In the genomic region with DNA sequence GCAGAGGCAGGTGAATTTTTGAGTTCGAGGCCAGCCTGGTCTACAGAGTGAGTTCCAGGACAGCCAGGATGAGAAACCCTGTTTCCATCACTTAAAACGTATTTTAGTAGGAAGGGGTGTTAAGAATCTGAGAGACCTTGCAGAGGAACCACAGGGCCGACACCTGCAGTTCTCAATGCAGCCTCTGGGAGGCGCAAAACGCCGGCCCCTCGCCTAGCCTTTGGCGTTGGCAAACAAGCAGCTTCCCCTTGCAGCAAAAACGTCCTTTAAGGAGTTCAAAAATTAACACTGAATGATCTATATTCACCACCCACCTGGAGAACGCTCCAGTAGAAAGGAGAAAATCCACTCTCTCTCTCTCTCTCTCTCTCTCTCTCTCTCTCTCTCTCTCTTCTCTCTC, we compare ENCODE assay signal across 10 mouse cellular contexts. TPM values are rescaled to one million over a fixed set of nuclear protein-coding genes. Genes with fewer than 3 reads are reported as not detected.
DNase-seq lines count a peak whose midpoint lies in the region; ATAC-seq and TF ChIP-seq lines count a peak whose summit lies in the region.
"Had no signal": no experiment of that assay in that cellular context is flagged by ENCODE, and none has a peak within 500 bp of the region (broad histone marks: within the 10 kb centered on the region; RNA-seq: fewer than 3 reads in every experiment).

No protein-coding gene starts in this region.

- H3K9me3 ChIP-seq in intestine, postnatal 0 days (ENCODE audit: control insufficient read depth): no peaks in the 10 kb centered on the region
- no peaks in the 10 kb centered on the region for H3K9me3 ChIP-seq in liver, embryonic 16.5 days (replicated peaks; ENCODE audit: control insufficient read depth, low read length)
- H3K9me3 ChIP-seq: embryonic facial prominence, embryonic 12.5 days; stomach, embryonic 15.5 days had no signal

- no peak overlapping the region for H3K4me3 ChIP-seq in layer of hippocampus, adult 2 months
- H3K4me3 ChIP-seq in intestine, postnatal 0 days (ENCODE audit: low read depth, low read length): no peak overlapping the region
- H3K4me3 ChIP-seq in liver, embryonic 16.5 days (ENCODE audit: low read depth, low read length): no peak overlapping the region

- DNase-seq in layer of hippocampus, adult 2 months (ENCODE audit: low spot score in 2 of 2): peak in 1 of 2 experiments; percentile 80
- no peak for DNase-seq in layer of hippocampus, adult 9-10 months (ENCODE audit: low spot score)
- DNase-seq in brain, embryonic 14.5 days (ENCODE audit: low read depth): peak; percentile 78
- peak; percentile 80 for DNase-seq in gastrocnemius, adult 18-20 months (ENCODE audit: low spot score)
- peak; percentile 78 for DNase-seq in retina, embryonic 14.5 days (ENCODE audit: low spot score)
- DNase-seq in thymus, postnatal 36 days: peak; percentile 73 to 76

- peaks cover 16% of the 10 kb centered on the region; the same call in 1 of the 2 replicates for H3K27me3 ChIP-seq in intestine, postnatal 0 days (replicated peaks; ENCODE audit: control insufficient read depth, insufficient read depth, low read length)
- no peaks in the 10 kb centered on the region for H3K27me3 ChIP-seq in liver, embryonic 16.5 days (ENCODE audit: control insufficient read depth, insufficient read depth, low read depth, low read length)

- ATAC-seq in intestine, postnatal 0 days: no peak
- ATAC-seq in liver, embryonic 16.5 days (ENCODE audit: low read depth): no peak

- no peak overlapping the region for H3K27ac ChIP-seq in layer of hippocampus, adult 2 months
- H3K27ac ChIP-seq in intestine, postnatal 0 days (ENCODE audit: low read depth, low read length): no peak overlapping the region
- H3K27ac ChIP-seq in liver, embryonic 16.5 days (ENCODE audit: low read length): no peak overlapping the region
- H3K27ac ChIP-seq: embryonic facial prominence, embryonic 12.5 days had no signal

- no peak overlapping the region for H3K9ac ChIP-seq in intestine, postnatal 0 days (ENCODE audit: low read depth, low read length)
- H3K9ac ChIP-seq in liver, embryonic 16.5 days (ENCODE audit: low read depth, low read length): no peak overlapping the region
- H3K9ac ChIP-seq: embryonic facial prominence, embryonic 12.5 days; stomach, embryonic 15.5 days had no signal

- peak; percentile 86 for TF ChIP-seq CTCF in layer of hippocampus, adult 2 months (conservative IDR thresholded peaks at IDR 0.05)
- peak; percentile 88 for TF ChIP-seq CTCF in brain, embryonic 14.5 days (IDR thresholded peaks at IDR 0.05; ENCODE audit: borderline replicate concordance, extremely low read depth, insufficient read depth, insufficient read length)
- TF ChIP-seq CTCF in intestine, postnatal 0 days (IDR thresholded peaks at IDR 0.05; ENCODE audit: low read depth): peak; percentile 91

- TF ChIP-seq POLR2A in brain, embryonic 14.5 days (IDR thresholded peaks at IDR 0.05; ENCODE audit: borderline replicate concordance, extremely low read depth, insufficient read depth, insufficient read length, poor library complexity, severe bottlenecking): no peak

- 15% methylated on average over 10 of the region's 10 CpGs for WGBS in intestine, postnatal 0 days
- WGBS in liver, embryonic 16.5 days (ENCODE audit: insufficient replicate concordance): 8% methylated on average over 10 of the region's 10 CpGs

- H3K36me3 ChIP-seq in intestine, postnatal 0 days (ENCODE audit: control insufficient read depth, insufficient read depth): no peaks in the 10 kb centered on the region
- H3K36me3 ChIP-seq in liver, embryonic 16.5 days (ENCODE audit: control insufficient read depth, insufficient read depth): no peaks in the 10 kb centered on the region
- H3K36me3 ChIP-seq: embryonic facial prominence, embryonic 12.5 days; stomach, embryonic 15.5 days had no signal

- peak overlapping the region; percentile 95; the same call in 1 of the 2 replicates for H3K4me2 ChIP-seq in intestine, postnatal 0 days (replicated peaks; ENCODE audit: low read depth)
- H3K4me2 ChIP-seq in liver, embryonic 16.5 days (ENCODE audit: low read depth, low read length): 0 out of 2 replicates have a peak overlapping the region, but pooled peaks have one; percentile 99

- 0 out of 2 replicates have a peak, but pooled peaks cover 3% of the 10 kb centered on the region for H3K4me1 ChIP-seq in intestine, postnatal 0 days (replicated peaks; ENCODE audit: control insufficient read depth, insufficient read depth, low read length)
- H3K4me1 ChIP-seq in liver, embryonic 16.5 days (ENCODE audit: control insufficient read depth, low read depth, low read length): peaks cover 75% of the 10 kb centered on the region

RNA-seq across cellular contexts. Expression of a gene that starts 1.8 kb away (rescaled TPM):
- 10 to 100 TPM; 14.8 to 22.7 TPM for total RNA-seq in layer of hippocampus, adult 2 months (2021)
- polyA plus RNA-seq in brain, embryonic 14.5 days (2012; rRNA removed): 78.9 and 148 TPM in 2 replicates
- total RNA-seq in gastrocnemius, adult 18-20 months (2021): 100 to 1,000 TPM in 1 of 2 experiments, 10 to 100 TPM in 1; 43.0 to 114 TPM
- 28.7 and 32.7 TPM in 2 replicates for polyA plus RNA-seq in intestine, postnatal 0 days (2015; fragmentation: Nextera tagmentation; extraction: Ambion mirVana)
- polyA plus RNA-seq in liver, embryonic 16.5 days (2015; fragmentation: Nextera tagmentation; extraction: Ambion mirVana): 11.2 and 11.7 TPM in 2 replicates

RNA-seq across cellular contexts. Expression of a gene that starts 51.1 kb away (rescaled TPM):
- 10 to 100 TPM; 76.3 to 83.9 TPM for total RNA-seq in layer of hippocampus, adult 2 months (2021)
- polyA plus RNA-seq in brain, embryonic 14.5 days (2012; rRNA removed): 20.4 and 25.6 TPM in 2 replicates
- total RNA-seq in gastrocnemius, adult 18-20 months (2021): 100 to 1,000 TPM; 118 to 125 TPM
- 3.4 TPM in 2 replicates for polyA plus RNA-seq in intestine, postnatal 0 days (2015; fragmentation: Nextera tagmentation; extraction: Ambion mirVana)
- 3.7 and 4.1 TPM in 2 replicates for polyA plus RNA-seq in liver, embryonic 16.5 days (2015; fragmentation: Nextera tagmentation; extraction: Ambion mirVana)
